In genomic region chr5:68672834-68673233, GRCm38 (mm10) we compare ENCODE assay signal across 34 mouse cellular contexts.
"Had no signal": no experiment of that assay in that cellular context is flagged by ENCODE, and none has a peak within 500 bp of the region (broad histone marks: within the 10 kb centered on the region; RNA-seq: fewer than 3 reads in every experiment).

No protein-coding gene starts in this region.

- H3K9me3 ChIP-seq: heart, embryonic 10.5 days; heart, embryonic 12.5 days; heart, embryonic 13.5 days; heart, embryonic 15.5 days; hindbrain, embryonic 10.5 days; hindbrain, embryonic 12.5 days; hindbrain, embryonic 13.5 days; hindbrain, embryonic 15.5 days; kidney, embryonic 15.5 days had no signal

- H3K9ac ChIP-seq: heart, embryonic 12.5 days; heart, embryonic 13.5 days; heart, embryonic 15.5 days; hindbrain, embryonic 12.5 days; hindbrain, embryonic 13.5 days; hindbrain, embryonic 14.5 days; hindbrain, embryonic 15.5 days; kidney, embryonic 15.5 days had no signal

- DNase-seq: heart, adult 2 months; heart, postnatal 10 days; heart, postnatal 14 days; heart, postnatal 36 days; heart, postnatal 4 days; kidney, adult 11 months; kidney, adult 18-20 months; kidney, adult 2 months; kidney, adult 8-10 months; kidney, adult 9 months; kidney, postnatal 10 days; kidney, postnatal 14 days; kidney, postnatal 25 days; kidney, postnatal 36 days; kidney, postnatal 4 days; layer of hippocampus, adult 9-11 months; layer of hippocampus, postnatal 36 days had no signal

- ATAC-seq: hindbrain, embryonic 16.5 days; hindbrain, postnatal 0 days; inflammation-experienced regulatory T-cells, adult 6 months had no signal

- H3K4me1 ChIP-seq: heart, embryonic 10.5 days; heart, embryonic 12.5 days; heart, embryonic 13.5 days; heart, embryonic 15.5 days; hindbrain, embryonic 10.5 days; hindbrain, embryonic 12.5 days; hindbrain, embryonic 13.5 days; hindbrain, embryonic 15.5 days; kidney, embryonic 15.5 days had no signal

- H3K4me2 ChIP-seq: heart, embryonic 11.5 days; heart, embryonic 12.5 days; heart, embryonic 13.5 days; heart, embryonic 15.5 days; hindbrain, embryonic 12.5 days; hindbrain, embryonic 13.5 days; hindbrain, embryonic 14.5 days; hindbrain, embryonic 15.5 days; kidney, embryonic 15.5 days had no signal

- H3K27me3 ChIP-seq: heart, embryonic 12.5 days; heart, embryonic 13.5 days; heart, embryonic 15.5 days; hindbrain, embryonic 12.5 days; hindbrain, embryonic 13.5 days; hindbrain, embryonic 15.5 days; kidney, embryonic 15.5 days had no signal

- H3K27ac ChIP-seq: heart, adult 2 months; heart, embryonic 10.5 days; heart, embryonic 13.5 days; heart, embryonic 15.5 days; hindbrain, embryonic 10.5 days; hindbrain, embryonic 12.5 days; hindbrain, embryonic 13.5 days; hindbrain, embryonic 14.5 days; hindbrain, embryonic 15.5 days; hindbrain, postnatal 0 days; kidney, embryonic 15.5 days; kidney, postnatal 0 days; layer of hippocampus, adult 2 months; left cerebral cortex, adult 2 months had no signal

- H3K36me3 ChIP-seq: heart, embryonic 10.5 days; heart, embryonic 12.5 days; heart, embryonic 13.5 days; heart, embryonic 15.5 days; hindbrain, embryonic 10.5 days; hindbrain, embryonic 12.5 days; hindbrain, embryonic 13.5 days; hindbrain, embryonic 15.5 days; kidney, embryonic 15.5 days had no signal

- H3K4me3 ChIP-seq: heart, adult 2 months; heart, embryonic 10.5 days; heart, embryonic 12.5 days; heart, embryonic 13.5 days; heart, embryonic 15.5 days; hindbrain, embryonic 10.5 days; hindbrain, embryonic 12.5 days; hindbrain, embryonic 13.5 days; hindbrain, embryonic 15.5 days; kidney, embryonic 15.5 days; layer of hippocampus, adult 2 months; left cerebral cortex, adult 2 months had no signal
